Mouse (Mus musculus) T-helper 2 cell (primary cell): ENCODE measurements around the gene Cd300lb.

ENCODE experiments used
- in situ Hi-C: fragments of 300-600 bp; cut with MboI, MseI; formaldehyde crosslinking; loops from one replicate; pipeline ENCODE4 v1.15.1; 2025; ENCODE audit warnings: high pct_unique_total_duplicates

Gene Cd300lb

DNA sequence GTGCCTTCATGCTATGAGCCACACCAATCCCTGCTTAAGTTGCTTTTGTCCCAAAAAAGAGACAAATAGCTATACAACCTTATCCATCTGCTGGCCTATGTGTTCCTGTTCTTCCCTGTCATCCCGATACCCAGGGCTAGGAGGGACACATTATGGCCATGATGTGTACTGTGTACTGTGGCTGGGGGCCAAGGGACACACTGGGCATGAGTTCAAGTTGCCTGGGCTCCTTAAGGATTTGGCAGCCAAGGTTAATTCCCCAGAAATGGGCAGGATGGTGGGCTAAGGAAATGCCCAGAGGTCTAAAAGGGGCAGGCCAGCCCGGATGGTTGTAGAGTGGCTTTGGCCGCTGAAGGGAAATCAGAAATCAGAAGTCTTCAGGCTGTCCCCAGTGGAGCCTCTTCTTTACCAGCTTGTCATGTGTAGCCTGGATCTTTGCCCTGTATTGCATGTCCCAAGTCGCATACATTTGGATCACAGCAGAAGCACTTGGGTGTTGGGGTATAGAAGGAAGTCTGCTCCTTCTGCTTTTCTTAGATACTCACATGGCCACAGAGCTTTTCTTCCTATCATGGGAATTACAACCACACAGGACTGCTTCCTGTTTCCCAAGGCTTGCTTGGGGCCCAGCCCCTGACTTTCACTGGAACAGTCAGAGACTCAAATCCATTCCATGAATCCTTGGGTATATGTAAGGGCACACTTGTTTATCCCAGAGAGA, 49.6 kb downstream of the Cd300lb start:
- in situ Hi-C loops: no loop called here

DNA sequence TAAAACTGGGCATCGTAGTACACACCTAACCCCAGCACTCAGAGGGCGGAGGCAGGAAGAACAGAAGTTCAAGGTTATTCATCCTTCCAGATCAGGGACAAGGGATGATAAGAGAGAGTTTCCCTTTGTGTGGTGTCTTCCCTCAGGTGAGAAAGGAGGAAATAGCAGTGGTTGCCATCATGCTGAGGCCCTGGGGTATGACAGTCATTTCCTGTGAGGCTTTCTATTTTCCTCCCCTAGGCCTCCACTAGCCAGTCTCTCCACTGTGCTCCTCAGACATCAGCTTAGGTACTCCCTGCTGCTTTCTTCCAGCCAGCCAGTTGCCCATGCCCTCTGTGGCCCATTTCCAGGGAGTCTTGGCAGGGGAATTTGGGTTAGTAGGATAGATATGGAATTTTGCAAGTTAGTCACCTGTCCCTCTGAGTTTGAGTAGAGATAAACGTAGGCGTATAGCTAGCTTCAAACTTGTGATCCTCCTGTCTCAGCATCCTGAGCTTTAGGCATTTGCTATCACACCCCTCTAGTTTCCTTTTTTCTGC, 50.9 kb downstream of the Cd300lb start:
- in situ Hi-C loops: no loop called here

DNA sequence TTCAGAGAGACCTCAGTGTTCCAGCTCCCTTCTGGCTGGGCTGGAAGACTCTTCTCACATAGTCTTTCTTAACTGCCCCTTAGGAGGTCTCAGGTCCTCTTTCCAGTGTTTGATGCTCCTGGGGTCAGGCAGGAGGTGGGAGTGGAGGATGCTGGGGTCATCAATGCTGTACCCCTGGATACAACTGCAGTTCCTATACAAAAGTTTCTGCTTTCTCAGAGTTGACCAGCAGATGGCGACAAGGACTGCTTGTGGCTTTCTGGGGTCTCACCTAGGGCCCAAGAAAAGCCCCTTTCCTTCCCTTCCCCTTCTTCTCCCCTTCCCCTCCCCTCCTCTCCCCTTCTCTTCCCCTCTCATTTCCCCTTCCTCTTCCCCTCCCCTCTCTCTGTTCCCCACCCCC, 53.6 kb downstream of the Cd300lb start:
- in situ Hi-C loops: no loop called here

DNA sequence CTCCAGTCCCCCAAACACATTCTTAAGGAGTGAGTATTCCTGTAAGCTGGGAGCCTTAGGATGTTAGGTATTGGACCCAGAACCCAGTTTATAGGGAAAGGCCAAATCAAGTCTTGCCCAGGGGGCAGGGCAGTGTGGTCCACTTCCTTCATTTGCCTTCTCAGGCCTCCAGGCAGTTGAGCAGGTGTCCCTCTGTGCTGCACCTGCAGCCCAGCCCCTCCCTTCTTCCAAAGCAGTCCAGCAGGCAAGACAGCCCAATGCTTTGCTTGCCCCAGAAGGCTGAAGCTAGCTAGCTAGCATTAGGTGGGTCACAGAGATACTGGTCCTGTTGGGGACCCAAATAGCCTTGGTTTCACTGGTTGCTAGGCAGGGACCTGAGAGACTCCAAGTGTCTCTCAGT, 54.0 kb downstream of the Cd300lb start:
- in situ Hi-C loops: no loop called here

DNA sequence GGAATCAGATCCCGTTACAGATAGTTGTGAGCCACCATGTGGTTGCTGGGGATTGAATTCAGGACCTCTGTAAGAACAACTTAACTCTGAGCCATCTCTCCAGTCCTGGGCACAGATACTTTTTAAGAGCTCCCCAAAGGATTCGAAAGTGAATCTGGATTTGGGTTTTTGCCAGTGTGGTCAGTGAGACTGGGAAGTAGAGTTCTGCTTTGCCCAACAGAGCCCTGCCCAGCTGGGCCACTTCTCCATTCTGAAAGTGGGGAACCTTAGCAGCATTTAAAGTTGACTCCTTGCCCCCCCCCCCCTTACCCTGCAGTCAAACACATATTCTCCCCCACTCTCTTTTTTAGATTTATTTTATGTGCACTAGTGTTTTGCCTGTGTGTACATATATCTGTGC, 54.5 kb downstream of the Cd300lb start:
- in situ Hi-C loops: no loop called here

DNA sequence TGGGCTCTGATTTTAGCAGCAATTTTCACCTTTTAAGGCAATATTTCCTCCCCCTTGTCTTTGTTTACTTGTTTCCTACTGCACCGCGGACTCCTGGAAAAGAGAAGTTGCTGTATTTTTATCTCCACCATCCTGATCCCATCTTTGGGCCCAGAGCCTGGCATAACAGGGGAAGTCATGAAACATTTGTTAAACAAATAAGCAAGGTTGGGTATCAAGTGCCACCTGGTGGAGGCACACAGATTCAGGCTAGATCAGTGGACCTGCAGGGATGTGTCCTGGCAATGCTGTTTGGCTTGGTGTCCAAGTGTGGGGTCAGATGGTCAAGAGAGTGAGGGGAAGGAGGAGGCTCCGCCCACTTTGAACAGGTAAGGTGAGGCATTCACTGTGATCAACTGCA, 57.0 kb downstream of the Cd300lb start:
- in situ Hi-C loops: no loop called here

DNA sequence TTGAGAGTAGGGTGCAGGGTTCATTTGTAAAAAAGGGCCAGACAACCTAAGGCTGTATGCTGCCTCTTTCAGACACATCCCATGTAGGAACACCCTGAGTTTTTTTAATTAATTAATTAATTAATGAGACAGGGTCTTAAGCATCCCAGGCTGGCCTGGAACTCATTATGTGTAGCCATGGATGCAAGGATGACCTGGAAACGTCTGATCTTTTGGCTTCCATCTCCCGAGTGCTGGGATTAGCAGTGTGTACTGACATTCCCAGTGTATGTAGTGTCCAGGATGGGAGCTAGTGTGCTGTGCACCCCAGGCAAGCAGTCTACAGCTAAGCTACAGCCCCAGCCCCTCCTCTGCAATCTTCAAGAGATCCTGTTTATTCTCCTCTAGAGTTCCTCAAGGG, 57.6 kb downstream of the Cd300lb start:
- in situ Hi-C loops: no loop called here

DNA sequence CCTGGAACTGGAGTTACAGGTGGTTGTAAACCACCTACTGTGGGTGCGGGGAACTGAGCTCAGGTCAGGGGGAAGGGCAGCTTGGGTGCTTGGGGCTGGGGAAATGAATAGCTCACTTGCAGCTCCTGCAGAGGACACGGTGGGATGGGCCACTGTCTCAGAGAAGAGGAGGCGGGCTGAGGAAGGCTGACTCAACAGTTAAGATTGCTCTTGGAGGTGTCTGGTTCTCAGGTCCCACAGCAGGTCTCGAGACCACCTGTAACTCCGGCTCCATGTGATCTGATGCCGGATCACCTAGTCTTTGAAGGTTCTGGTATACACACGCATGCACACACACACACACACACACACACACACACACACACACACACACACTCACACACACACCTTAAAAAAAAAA, 58.0 kb downstream of the Cd300lb start:
- in situ Hi-C loops: no loop called here

DNA sequence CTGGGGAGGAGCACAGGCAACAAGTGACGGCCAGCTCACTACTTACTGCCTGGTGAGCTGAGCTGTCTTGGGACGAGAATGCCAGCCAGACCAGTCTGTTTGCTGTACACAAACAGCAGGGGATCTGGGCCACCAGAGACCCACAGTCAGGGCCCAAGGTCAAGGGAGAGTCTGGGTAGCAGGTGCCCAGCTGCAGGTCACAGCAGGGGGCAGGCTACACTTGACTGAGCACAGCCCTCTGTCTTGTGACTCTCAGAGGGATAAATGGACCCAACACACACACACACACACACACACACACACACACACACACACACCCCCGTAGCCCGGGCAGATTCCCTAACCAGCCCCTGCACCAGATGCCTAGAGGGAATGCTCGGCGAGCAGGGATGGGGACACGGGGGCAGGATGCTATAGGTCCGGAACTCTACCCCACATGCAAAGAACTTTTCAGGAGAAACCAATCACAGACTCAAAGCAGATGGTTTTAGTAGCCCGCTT, 58.8 kb downstream of the Cd300lb start:
- in situ Hi-C loops: no loop called here

DNA sequence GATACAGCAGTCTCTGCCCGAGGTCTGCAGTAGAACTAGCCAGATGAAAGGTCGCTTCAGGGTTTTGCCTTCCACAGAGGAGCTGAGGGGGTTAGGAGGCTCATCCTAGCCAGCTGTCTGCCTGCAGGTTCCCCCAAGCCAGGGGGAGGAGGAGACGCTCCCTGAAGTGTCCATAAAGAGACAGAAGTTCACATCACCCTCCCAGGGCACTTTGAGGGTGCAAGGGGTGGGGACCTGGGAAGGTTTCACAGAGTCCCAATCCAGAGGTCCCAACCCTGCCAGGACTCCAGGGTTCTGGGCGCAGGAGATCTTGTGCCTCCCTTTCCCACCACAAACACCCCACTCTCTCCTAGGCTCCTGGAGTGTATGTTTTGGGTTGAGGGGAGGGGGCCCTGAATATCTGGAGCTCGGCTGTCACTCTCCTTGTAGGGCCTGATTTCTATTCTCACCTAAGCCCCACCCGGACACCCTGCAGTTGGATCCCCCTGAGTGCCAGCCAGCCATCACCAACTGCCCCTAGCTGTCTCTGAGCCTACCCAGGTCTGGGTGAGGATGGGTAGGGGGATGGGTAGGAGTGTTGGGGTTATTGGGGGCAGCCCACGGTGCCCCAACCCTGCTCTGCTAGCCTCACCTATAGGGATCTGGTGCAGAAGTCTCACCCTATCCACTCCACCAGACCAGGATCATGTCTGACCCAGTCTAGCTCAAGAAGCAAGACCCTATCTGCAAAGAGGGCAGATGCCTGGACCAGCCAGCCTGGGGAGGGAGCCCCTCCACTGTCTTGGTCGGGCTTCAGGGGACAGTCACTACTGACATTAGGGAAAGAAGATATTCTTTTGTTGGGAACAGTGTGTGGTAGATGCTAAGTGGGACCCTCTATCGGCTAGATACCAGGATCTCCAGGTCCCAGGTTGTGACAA, 59.7 kb downstream of the Cd300lb start:
- in situ Hi-C loops: no loop called here

DNA sequence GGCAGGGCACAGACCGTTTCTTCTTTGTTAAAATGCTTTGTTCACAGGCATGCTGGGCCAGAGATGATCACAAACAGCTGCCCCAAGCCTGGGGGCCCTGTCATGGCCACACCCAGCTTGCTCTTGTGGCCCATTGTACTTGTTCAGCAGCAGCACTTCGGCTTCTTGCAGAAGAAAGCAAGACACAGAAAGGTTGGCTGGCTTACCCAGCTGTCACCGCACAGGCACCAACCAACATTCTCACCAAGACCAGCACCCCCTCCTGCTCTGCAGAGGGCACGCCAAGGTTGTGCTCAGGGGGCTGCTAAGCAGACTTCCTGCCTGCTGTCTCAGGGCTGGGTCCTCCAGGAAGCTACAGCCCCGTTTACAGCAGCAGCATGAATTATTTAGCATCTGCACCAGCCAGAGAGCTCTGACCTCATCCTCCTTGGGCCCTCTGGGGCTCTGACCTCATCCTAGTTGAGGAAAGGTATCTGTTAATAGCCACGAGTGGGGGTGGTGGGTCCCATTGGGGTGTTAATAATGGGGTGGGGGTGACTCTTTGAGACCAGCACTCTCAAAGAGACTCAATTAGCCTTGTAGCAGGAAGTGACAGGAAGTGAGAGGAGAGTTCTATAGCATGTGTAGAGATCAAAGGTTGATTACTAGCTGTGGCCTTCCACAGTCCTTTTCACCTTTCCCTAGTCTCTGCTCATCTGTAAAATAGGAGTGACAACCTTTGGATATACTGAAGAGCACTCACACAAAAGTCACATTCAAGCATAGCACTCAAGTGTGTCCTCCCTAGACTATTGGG, 61.0 kb downstream of the Cd300lb start:
- in situ Hi-C loops: no loop called here
